Comparison of ENCODE assay signal across 9 mouse cellular contexts in the genomic region with DNA sequence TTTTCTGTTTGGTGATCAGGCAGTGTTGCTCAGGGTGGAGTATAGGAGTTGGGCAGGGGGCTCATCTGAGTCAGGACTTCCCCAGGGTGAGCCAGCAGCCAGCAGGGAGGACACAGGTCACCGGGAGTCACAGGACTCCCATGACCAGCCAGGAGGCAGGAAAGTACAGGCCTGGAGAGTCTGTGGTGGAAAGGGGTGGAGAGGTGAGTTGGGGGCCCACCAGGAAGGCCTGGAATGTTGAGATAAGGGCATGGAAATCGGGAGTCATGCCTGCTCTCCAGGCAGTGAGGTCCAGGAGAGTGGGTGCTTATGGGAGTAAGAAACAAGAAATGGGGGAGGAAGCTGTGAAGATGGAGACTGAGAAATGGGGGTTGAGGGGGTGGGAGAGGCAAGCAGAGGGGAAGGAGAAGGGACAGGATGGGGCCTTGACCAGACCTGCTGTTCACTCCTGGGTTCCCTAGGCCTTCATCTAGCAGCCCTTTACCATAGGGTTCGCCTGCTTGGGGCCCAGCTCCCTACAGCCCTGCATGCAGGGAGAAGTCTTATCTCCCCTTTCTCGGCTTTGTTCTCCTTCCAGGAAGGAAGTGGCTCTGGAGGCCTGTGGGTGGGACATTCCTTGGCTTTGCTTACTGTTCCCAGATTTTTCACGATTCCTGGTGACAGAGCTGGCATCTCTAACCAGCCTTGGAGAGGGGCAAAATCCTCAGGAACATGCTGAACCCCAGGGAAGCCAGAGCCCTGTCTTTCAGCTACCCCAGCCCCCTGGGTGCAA. TPM values are rescaled to one million over a fixed set of nuclear protein-coding genes. Genes with fewer than 3 reads are reported as not detected.
DNase-seq lines count a peak whose midpoint lies in the region; ATAC-seq lines count a peak whose summit lies in the region.
"Had no signal": no experiment of that assay in that cellular context is flagged by ENCODE, and none has a peak within 500 bp of the region (broad histone marks: within the 10 kb centered on the region; RNA-seq: fewer than 3 reads in every experiment).

No protein-coding gene starts in this region.

- peak overlapping the region; percentile 24 for H3K4me2 ChIP-seq in heart, embryonic 13.5 days

- intact Hi-C loops in left cerebral cortex, postnatal 36 days (cut with DNase I) = no loop called here
- intact Hi-C loops in left cerebral cortex, postnatal 10 days (cut with DNase I) = no loop called here

- no peak overlapping the region for H3K4me3 ChIP-seq in heart, embryonic 13.5 days

- WGBS in heart, embryonic 13.5 days = 3% methylated on average over 5 of the region's 5 CpGs

- peaks cover 60% of the 10 kb centered on the region for H3K4me1 ChIP-seq in heart, embryonic 13.5 days

- peak; percentile 68 for ATAC-seq in heart, embryonic 13.5 days (ENCODE audit: extremely low read depth, insufficient number of reproducible peaks, low FRiP score, low TSS enrichment)
- ATAC-seq in monocyte, adult 5-6 weeks (replicated peaks; ENCODE audit: insufficient number of reproducible peaks, low FRiP score, low TSS enrichment, poor library complexity, severe bottlenecking) = no peak
- ATAC-seq in inflammation-experienced regulatory T-cells, adult 6 months = no peak

- H3K9me3 ChIP-seq in heart, embryonic 13.5 days = peaks cover 4% of the 10 kb centered on the region; the same call in 1 of the 2 replicates

- H3K9ac ChIP-seq in heart, embryonic 13.5 days = peak overlapping the region; percentile 52

- H3K27me3 ChIP-seq in heart, embryonic 13.5 days (replicated peaks) = no peaks in the 10 kb centered on the region

- peak overlapping the region; percentile 87 for H3K27ac ChIP-seq in heart, embryonic 13.5 days (replicated peaks)

- peak; percentile 51 to 70 for DNase-seq in left cerebral cortex, postnatal 36 days (ENCODE audit: low spot score in 2 of 2)
- no peak for DNase-seq in left cerebral cortex, postnatal 10 days (ENCODE audit: extremely low spot score in 1 of 2, low spot score in 2 of 2)
- peak; percentile 27 to 58 for DNase-seq in kidney, postnatal 25 days
- DNase-seq in lung, postnatal 4 days = peak; percentile 62 to 72
- no peak for DNase-seq in cerebellum, adult 11-12 months
- DNase-seq: gastrocnemius, postnatal 36 days had no signal

- no peaks in the 10 kb centered on the region for H3K36me3 ChIP-seq in heart, embryonic 13.5 days

RNA-seq across cellular contexts. Expression of a gene that starts 28.2 kb away (rescaled TPM):
- total RNA-seq in left cerebral cortex, postnatal 36 days (2021) = not detected
- not detected for total RNA-seq in left cerebral cortex, postnatal 10 days (2021)
- polyA plus RNA-seq in heart, embryonic 13.5 days (2015; fragmentation: Nextera tagmentation; extraction: Ambion mirVana) = 0.14 and 0.23 TPM in 2 replicates
- 13.3 to 31.2 TPM (median 29.2 TPM) in 3 replicates for total RNA-seq in monocyte, adult 5-6 weeks (2017)
- polyA plus RNA-seq in inflammation-experienced regulatory T-cells, adult 6 months (2017; shearing (Covaris generic)) = 100 to 1,000 TPM in 2 of 3 experiments, 10 to 100 TPM in 1; 16.6 to 295 (median 286) TPM
- total RNA-seq: gastrocnemius, postnatal 36 days had no signal

RNA-seq across cellular contexts. Expression of a gene that starts 37.6 kb away (rescaled TPM):
- under 1 TPM; 0.45 to 0.54 TPM for total RNA-seq in left cerebral cortex, postnatal 36 days (2021)
- under 1 TPM in 1 of 2 experiments, not detected in 1; 0.51 TPM for total RNA-seq in left cerebral cortex, postnatal 10 days (2021)
- polyA plus RNA-seq in heart, embryonic 13.5 days (2015; fragmentation: Nextera tagmentation; extraction: Ambion mirVana) = 0.15 and 0.21 TPM in 2 replicates
- total RNA-seq in monocyte, adult 5-6 weeks (2017) = 4.1 to 6.4 TPM (median 4.2 TPM) in 3 replicates
- under 1 TPM; 0.30 to 0.58 (median 0.51) TPM for polyA plus RNA-seq in inflammation-experienced regulatory T-cells, adult 6 months (2017; shearing (Covaris generic))
- total RNA-seq: gastrocnemius, postnatal 36 days had no signal

Comparison
In these comparisons a context has a peak if more than half of its experiments do, and no peak if none do; other contexts are left out.
1. DNase-seq: peak in left cerebral cortex, postnatal 36 days (2 of 2), kidney, postnatal 25 days (2 of 2) and lung, postnatal 4 days (2 of 2); none in left cerebral cortex, postnatal 10 days (0 of 2) and cerebellum, adult 11-12 months (single experiment).
2. RNA of a gene that starts 28.2 kb away (total RNA-seq): 13.3 to 31.2 TPM in monocyte, adult 5-6 weeks; not detected in left cerebral cortex, postnatal 36 days and not detected in left cerebral cortex, postnatal 10 days; every median in the first group is over 10 times any median in the second.